Mouse (Mus musculus) spleen, postnatal 0 days (tissue): ENCODE results near the gene Pabpc4. TPM values are rescaled to one million over a fixed set of nuclear protein-coding genes. Genes with fewer than 3 reads are reported as not detected.

ENCODE experiments used
- polyA plus RNA-seq: library from polyadenylated mRNA; unstranded; fragments of >200 nt; fragmentation: Nextera tagmentation; extraction: Ambion mirVana; gene quantifications from 2 replicates; pipeline ENCODE4 v1.2.1, GENCODE M21; 2015

Pabpc4 gene
- polyA plus RNA-seq = 73.6 and 85.2 TPM in 2 replicates

GRCm38 (mm10) chr4:123261721-123262401 is at the start of gene Pabpc4:
TSS of gene Pabpc4 (plus strand) at chr4:123262351.

GRCm38 (mm10) chr4:123233492-123234084 is 28.6 kb upstream of the Pabpc4 start, which contains the start of gene Heyl:
TSS of gene Heyl (plus strand) at chr4:123233556.

GRCm38 (mm10) chr4:123323534-123323933 is 61.4 kb downstream of the Pabpc4 start, which contains the start of gene Oxct2a:
TSS of gene Oxct2a (minus strand) at chr4:123323634.

GRCm38 (mm10) chr4:123342642-123343470 is 80.7 kb downstream of the Pabpc4 start, which contains the start of gene Bmp8a:
TSS of gene Bmp8a (minus strand) at chr4:123343252.

Other genes starting within 250 kb of the Pabpc4 start
- 7.3 and 7.5 TPM in 2 replicates for gene Trit1, start 245.8 kb upstream of the Pabpc4 start, polyA plus RNA-seq
- gene Bmp8b, start 157.2 kb upstream of the Pabpc4 start, polyA plus RNA-seq = 0.05 and 0.17 TPM in 2 replicates
- not detected in 2 replicates for gene Oxct2b, start 146.1 kb upstream of the Pabpc4 start, polyA plus RNA-seq
- 53.8 and 56.7 TPM in 2 replicates for gene Ppie, start 122.4 kb upstream of the Pabpc4 start, polyA plus RNA-seq
- gene Hpcal4, start 79.1 kb upstream of the Pabpc4 start, polyA plus RNA-seq = not detected in 2 replicates
- gene Nt5c1a, start 60.8 kb upstream of the Pabpc4 start, polyA plus RNA-seq = not detected in 2 replicates
- gene Heyl, start 28.8 kb upstream of the Pabpc4 start, polyA plus RNA-seq = 2.0 and 4.0 TPM in 2 replicates
- 0.07 TPM in 1 of 2 replicates, not detected in the other for gene Oxct2a, start 61.3 kb downstream of the Pabpc4 start, polyA plus RNA-seq
- 0.11 and 0.24 TPM in 2 replicates for gene Bmp8a, start 80.9 kb downstream of the Pabpc4 start, polyA plus RNA-seq